Mouse (Mus musculus) liver (tissue): Measurements from ENCODE around the gene Psme1.
A peak's percentile ranks its signal among the peaks of the same experiment; 100 is the strongest.

ENCODE experiments used
- DNase-seq: peaks from one replicate; pipeline ENCODE4 v3.0.0-alpha.2; 2020; ENCODE audit warnings: mixed read lengths

Psme1 gene

DNA sequence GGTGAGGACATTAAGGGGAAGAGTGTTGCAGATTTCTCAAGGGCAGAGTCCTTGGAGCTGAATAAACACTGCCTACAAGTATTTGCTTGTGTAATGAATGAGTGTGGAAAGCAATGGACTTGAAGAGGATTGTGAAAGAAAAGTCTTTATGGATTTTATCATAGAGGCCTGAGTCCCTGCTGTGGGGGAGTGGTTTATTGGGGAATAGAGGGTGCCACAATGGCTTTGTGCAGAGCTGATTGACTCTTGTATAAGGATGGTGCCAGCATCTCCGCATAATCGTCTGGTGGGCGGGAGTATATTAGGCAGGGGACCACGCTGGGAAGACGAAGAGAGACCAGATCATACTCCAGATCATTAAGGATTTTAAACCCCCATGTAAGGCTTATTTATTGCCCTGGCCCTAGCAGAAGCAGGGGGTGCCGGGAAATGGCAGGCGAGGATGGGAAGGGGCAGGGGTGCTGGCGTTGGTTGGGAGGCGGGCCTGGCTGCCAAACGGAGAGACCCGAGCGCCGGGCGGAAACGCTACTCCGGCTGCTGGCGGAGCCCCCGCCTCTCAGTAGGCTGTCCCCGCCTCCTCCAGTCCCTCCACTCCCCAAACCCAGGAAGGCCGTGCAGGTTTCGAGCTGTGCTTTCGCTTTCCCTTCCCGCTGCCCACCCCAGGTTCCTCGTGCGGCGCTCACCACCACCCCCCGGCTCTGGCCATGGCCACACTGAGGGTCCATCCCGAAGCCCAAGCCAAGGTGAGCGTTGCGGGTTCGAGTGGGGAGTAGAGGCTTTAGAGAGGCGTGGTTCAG, at the start of gene Psme1:
Gene Psme1 (plus strand): TSS at position 253 of the 797 bp plus-strand sequence.
- DNase-seq: peak; percentile 83

DNA sequence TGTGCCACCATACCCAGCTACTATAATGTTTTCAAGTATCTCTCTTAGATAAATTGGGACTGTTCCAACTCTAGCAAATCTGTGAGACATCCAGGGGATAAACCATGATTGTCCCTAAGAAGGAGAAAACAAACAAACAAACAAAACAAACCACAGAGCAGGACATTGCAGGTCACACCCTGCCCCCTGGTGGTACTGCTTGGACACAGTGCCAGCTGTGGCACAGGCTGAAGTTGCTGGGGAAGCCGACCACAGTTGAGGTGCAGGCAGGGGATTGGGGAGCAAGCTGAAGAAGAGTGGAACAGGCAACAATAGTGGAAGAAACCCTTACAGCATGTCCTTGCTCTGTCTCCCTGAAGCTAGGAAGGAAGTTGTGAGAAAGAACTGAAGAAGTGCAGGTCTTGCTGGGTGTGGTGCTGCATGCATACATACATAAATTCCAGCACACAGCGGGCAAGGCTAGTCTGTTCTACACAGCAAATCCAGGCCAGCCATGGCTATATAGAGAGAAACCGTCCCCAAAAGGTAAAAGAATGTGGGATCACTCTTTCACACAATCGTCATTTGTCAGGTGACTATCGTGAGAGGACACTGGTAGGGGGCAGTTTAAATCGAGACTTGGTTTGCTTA, 41.7 kb upstream of the Psme1 start:
- DNase-seq: peak; percentile 65

DNA sequence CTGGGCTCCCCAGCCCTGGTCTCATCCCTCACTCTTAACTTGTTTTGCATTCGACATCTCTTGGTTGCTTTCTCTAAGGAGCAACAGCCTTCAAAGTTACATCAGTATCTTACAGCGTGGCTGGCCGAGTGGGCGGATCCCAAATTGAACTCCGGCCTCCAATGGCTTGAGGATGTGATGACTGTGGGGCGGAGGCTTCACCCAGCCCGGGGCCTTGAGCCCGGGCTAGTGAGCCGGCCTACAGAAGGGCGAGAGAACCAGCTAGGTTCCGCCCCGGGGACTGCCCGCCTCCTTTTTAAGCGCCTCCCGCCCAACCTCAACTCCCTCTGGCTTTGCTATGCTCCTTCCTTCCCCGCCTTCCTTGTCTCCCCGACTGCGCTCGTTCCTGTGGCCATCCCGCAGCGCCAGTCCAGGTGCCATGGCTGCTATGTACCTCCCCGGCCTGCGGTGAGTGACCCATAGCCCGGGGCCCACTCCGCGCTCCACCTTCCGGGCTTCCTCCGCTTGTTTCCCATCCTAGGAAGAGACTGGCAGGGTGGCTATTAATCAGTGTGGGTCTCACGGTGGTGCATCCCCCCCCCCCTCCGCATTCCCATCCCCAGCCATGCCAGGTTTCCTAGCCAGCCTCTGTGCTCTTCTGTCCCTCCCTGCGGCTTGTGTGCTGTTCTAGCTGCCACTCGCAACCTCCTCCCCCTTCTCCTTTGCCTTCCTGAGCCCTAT, 37.7 kb upstream of the Psme1 start, which contains the start of gene Pck2:
Gene Pck2 (plus strand): TSS at position 200 of the 720 bp plus-strand sequence.
- DNase-seq: peak; percentile 96

GRCm38 (mm10) chr14:55540787-55541321, 37.1 kb upstream of the Psme1 start:
- DNase-seq: peak; percentile 72

DNA sequence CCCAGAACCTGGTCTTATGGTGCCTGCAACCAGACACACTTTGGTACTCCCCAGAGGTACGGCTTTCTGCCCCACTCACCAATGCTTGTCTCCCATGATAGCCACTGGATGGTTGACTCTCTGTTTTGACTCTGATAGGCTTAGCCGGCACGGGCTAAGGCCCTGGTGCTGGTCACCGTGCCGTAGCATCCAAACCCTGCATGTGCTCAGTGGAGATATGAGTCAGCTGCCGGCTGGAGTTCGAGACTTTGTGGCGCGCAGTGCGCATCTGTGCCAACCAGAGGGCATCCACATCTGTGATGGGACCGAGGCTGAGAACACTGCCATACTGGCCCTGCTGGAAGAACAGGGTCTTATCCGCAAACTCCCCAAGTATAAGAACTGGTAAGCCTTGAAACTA, 35.7 kb upstream of the Psme1 start:
- peak; percentile 26 for DNase-seq

GRCm38 (mm10) chr14:55544334-55544733, 33.6 kb upstream of the Psme1 start:
- no peak for DNase-seq

DNA sequence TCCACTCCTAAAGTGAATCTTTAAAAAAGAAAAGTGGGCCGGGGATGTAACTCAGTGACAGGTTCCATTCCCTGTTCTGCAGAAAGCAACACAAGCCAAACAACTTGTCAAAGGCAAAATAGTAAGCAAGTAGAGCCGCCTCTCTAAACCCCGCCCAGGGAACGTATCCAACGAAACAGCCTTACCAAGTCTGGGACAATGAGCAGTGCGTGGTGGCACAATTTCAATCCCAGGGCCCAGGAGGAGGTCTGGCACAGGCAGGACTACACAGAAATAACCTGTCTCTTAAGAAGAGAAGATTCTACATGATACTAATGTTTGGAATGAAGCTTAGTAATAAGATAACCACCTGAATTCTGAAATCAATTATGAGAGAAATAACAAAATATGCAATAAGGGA, 27.7 kb upstream of the Psme1 start:
- no peak for DNase-seq

GRCm38 (mm10) chr14:55551347-55551746, 26.6 kb upstream of the Psme1 start:
- no peak for DNase-seq

GRCm38 (mm10) chr14:55551794-55552193, 26.1 kb upstream of the Psme1 start:
- no peak for DNase-seq

DNA sequence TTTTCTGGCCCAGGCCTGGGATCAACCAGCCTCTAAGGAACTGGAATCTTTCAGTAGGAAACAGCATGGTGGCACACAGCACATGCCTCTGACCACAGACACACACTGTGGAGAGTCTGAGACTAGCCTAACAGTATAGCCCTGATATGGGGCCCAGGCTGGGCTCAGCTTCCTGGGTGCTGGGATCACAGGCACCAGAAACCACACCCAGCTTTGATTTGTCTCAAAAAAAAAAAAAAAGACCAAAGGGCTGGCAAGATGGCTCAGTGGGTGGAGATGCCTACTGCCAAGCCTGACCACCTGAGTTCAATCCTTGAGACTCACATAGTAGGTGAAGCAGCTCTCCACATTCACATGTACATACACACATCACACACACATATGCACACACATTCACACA, 23.3 kb upstream of the Psme1 start:
- DNase-seq: no peak

DNA sequence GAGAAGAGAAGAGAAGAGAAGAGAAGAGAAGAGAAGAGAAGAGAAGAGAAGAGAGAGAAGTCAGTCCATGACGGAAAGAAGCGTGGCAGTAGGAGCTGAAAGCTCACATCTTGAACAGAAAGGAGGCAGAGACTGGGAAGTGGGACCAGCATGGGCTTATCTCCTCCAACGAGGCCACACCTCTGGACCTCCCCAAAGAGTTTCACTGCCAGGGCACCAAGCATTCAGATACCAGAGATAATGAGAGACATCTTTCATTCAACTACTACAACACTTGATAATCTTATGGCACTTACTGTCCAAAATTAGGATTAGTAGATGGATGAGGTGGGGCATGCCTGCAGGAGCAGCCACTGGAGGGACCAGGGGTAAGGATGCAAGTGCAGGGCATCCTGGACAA, 22.1 kb upstream of the Psme1 start:
- peak; percentile 39 for DNase-seq

- DNase-seq: peak; percentile 87
These were observed 20.9 kb upstream of the Psme1 start for GRCm38 (mm10) chr14:55557003-55557402.

DNA sequence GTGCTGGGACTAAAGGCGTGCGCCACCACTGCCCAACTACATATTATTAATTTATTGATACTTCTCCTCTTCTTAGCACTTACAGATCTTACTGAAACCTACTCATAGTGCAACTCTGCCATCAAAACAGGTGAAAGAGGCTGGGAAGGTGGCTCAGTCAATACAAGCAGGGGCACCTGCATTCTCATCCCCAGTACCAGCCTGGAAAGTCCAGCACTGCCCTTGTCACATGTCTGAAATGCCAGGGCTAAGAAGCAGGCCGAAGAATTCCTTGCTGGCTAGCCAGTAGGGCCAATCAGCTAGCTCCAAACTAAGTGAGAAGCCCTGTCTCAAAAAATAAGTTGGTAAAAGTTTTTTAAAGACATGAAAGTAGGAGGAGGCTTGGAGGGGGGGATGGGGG, 20.3 kb upstream of the Psme1 start:
- no peak for DNase-seq

GRCm38 (mm10) chr14:55558740-55559448, 19.0 kb upstream of the Psme1 start:
- DNase-seq: peak; percentile 32

- peak; percentile 94 for DNase-seq
These were observed 18.1 kb upstream of the Psme1 start, which contains the start of gene Dcaf11 for GRCm38 (mm10) chr14:55559799-55560201. Gene Dcaf11 (plus strand): TSS chr14:55560006.

DNA sequence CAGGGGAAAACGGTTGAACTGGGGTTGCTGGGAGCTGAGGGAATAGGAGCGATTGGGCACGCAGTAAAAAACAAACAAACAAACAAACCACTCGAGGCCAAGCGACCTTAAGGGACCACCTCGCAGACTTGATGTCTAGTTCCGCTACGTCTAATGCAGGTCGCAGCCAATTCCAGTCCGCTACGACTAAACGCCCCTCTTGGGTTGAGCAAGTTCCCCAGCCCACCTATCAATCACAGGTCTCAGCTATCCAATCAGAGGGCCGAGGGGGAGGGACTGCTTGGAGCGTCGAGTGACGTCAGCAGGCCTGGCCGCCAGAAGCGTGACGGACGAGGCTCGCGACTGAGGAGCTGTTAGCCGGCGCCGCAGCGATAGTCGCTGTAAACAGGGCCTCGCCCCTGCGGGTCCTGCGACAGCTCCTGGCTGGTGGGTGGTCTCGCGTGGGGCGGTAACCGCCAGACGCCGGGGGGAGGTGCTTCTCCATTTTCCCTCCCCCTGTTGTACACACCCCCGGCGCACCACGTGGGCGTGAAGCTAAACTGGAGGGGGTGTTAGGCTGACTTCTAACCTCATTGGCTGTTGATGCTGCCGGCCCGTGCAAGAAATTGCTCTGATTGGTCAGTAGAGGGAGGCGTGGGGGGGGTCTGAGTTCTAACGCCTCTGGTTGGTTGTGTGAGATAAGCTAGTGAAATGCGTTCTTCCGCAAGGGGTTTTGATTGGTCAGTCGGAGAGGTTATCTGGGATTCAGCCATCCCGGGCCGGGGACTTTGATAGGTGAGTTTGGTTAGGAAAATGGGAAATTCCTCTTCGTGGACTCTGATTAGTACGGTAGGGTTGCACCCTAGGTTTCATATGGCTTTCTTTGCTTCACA, 17.5 kb upstream of the Psme1 start, which contains the start of gene A730061H03Rik:
Gene A730061H03Rik (minus strand): TSS at position 205 of the 872 bp plus-strand sequence.
- peak; percentile 99 for DNase-seq

- DNase-seq: no peak
These were observed 16.1 kb upstream of the Psme1 start for GRCm38 (mm10) chr14:55561860-55562259.

- no peak for DNase-seq
These were observed 14.7 kb upstream of the Psme1 start for GRCm38 (mm10) chr14:55563249-55563648.

- DNase-seq: no peak
These were observed 12.2 kb upstream of the Psme1 start for GRCm38 (mm10) chr14:55565748-55566147.

DNA sequence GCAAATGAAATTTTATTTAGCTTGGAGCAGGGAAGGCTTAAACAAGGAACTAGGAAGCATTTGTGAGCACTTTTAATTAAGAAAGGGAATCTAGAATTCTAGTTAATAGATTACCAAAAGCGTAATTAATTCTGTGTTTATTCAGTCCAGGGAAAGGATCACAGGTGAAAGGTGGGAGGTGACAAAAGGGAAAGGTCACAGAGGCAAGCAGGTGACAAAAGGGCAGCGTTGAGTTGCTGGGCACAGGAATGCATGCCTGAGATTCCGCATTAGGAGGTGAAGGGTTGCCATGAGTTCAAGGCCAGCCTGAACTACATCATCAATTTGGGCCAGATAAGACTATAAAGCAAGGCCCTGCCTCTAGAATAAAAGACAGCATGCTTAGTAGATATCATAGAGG, 10.4 kb upstream of the Psme1 start:
- no peak for DNase-seq

DNA sequence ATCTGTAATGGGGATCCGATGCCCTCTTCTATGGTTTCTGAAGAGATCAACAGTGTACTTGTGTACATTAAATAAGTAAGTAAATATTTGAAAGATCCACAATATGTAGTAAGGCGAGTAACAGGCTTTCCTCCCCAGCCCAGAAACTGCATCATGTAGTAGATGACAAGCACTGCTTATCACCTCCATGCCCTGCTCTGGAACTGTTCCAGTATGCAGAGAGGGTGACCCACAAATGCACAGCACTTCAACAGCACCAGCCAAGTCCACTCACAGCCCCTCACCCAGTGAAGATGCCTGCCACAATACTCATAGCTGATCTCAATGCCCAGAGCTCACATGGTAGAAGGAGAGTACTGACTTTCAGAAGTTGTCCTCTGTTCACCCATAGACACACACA, 7.3 kb upstream of the Psme1 start:
- DNase-seq: no peak
